ENCODE assay signal across 12 mouse cellular contexts in genomic region chr6:96283731-96284130, GRCm38 (mm10).
DNase-seq lines count a peak whose midpoint lies in the region.
"Had no signal": no experiment of that assay in that cellular context is flagged by ENCODE, and none has a peak within 500 bp of the region (broad histone marks: within the 10 kb centered on the region; RNA-seq: fewer than 3 reads in every experiment).

No protein-coding gene starts in this region.

- DNase-seq in urinary bladder, postnatal 14 days (ENCODE audit: low spot score) = peak; percentile 7
- DNase-seq in urinary bladder, postnatal 10 days (ENCODE audit: low spot score) = no peak
- peak; percentile 72 for DNase-seq in NIH3T3 (ENCODE audit: low read depth)
- DNase-seq in adrenal gland, postnatal 36 days = peak; percentile 51 to 56
- DNase-seq in cerebellum, postnatal 25 days = no peak
- DNase-seq in neural tube, embryonic 10.5 days (ENCODE audit: extremely low spot score, low spot score) = no peak
- DNase-seq: cerebellum, adult 18-20 months; cerebellum, adult 9-11 months; gastrocnemius, adult 2 months; gastrocnemius, postnatal 25 days; heart, postnatal 36 days; kidney, adult 11 months had no signal

Comparison
In these comparisons a context has a peak if more than half of its experiments do, and no peak if none do; other contexts are left out.
1. DNase-seq: peak in urinary bladder, postnatal 14 days (single experiment), NIH3T3 (single experiment) and adrenal gland, postnatal 36 days (2 of 2); none in urinary bladder, postnatal 10 days (single experiment), cerebellum, postnatal 25 days (0 of 2) and neural tube, embryonic 10.5 days (single experiment).